Mouse (Mus musculus) forebrain, postnatal 0 days (tissue): ENCODE results near the gene Astn1. TPM values are rescaled to one million over a fixed set of nuclear protein-coding genes. Genes with fewer than 3 reads are reported as not detected.
A peak's percentile ranks its signal among the peaks of the same experiment; 100 is the strongest.

Source experiments
- ATAC-seq: fragments of 200-750 bp; cut with Nextera tagmentation; 2 replicates; pipeline ENCODE4 v1.8.0; 2017; ENCODE audit warnings: mild to moderate bottlenecking, moderate library complexity
- DNase-seq: peaks from one replicate; pipeline ENCODE4 v3.0.0-alpha.2; 2015
- H3K27ac ChIP-seq: fragments of 300-500 bp; sonication (generic); 2 replicates; pipeline ENCODE4 v1.5.1; 2014; ENCODE audit warnings: low read depth, mild to moderate bottlenecking, antibody characterized with exemption, low read length, moderate library complexity, mixed read lengths
- H3K27me3 ChIP-seq: fragments of 300-500 bp; sonication (generic); 2 replicates; pipeline ENCODE4 v1.6.1; 2014; ENCODE audit warnings: mild to moderate bottlenecking, low read length, mixed read lengths; ENCODE audit not compliant: insufficient read depth
- H3K36me3 ChIP-seq: fragments of 300-500 bp; sonication (generic); 2 replicates; pipeline ENCODE4 v1.6.1; 2014; ENCODE audit warnings: mild to moderate bottlenecking, moderate library complexity; ENCODE audit not compliant: insufficient read depth
- H3K4me1 ChIP-seq: fragments of 300-500 bp; sonication (generic); 2 replicates; pipeline ENCODE4 v1.6.1; 2014; ENCODE audit warnings: antibody characterized with exemption; ENCODE audit not compliant: insufficient read depth
- H3K4me2 ChIP-seq: fragments of 300-500 bp; sonication (generic); 2 replicates; pipeline ENCODE4 v1.6.1; 2014; ENCODE audit warnings: low read depth, mild to moderate bottlenecking, moderate library complexity
- H3K4me3 ChIP-seq: fragments of 300-500 bp; sonication (generic); 2 replicates; pipeline ENCODE4 v1.5.1; 2014; ENCODE audit warnings: low read depth, low read length, mixed read lengths
- H3K9ac ChIP-seq: fragments of 300-500 bp; sonication (generic); 2 replicates; pipeline ENCODE4 v1.6.1; 2014; ENCODE audit warnings: mild to moderate bottlenecking
- H3K9me3 ChIP-seq: fragments of 300-500 bp; sonication (generic); 2 replicates; pipeline ENCODE4 v1.6.1; 2016; ENCODE audit warnings: low read length
- CTCF ChIP-seq: sonication (generic); IDR thresholded peaks from 2 replicates; pipeline ENCODE4 v1.5.1; 2016; ENCODE audit warnings: antibody characterized with exemption, control low read depth, low read depth
- WGBS: fragments of 180-500 bp; shearing (Covaris S2); extraction: QIAGEN DNeasy Blood & Tissue Kit; methylation state at CpG from one replicate; pipeline ENCODE4 v1.1.7; 2014; 5-methylcytosine and 5-hydroxymethylcytosine counted together
- polyA plus RNA-seq: library from polyadenylated mRNA; unstranded; fragments of >200 nt; fragmentation: Nextera tagmentation; extraction: Ambion mirVana; gene quantifications from 2 replicates; pipeline ENCODE4 v1.2.1, GENCODE M21; 2015
- total RNA-seq: library from RNA; depleted of rRNA; stranded (reverse); fragments of >200 nt; gene quantifications from 2 replicates; pipeline ENCODE4 v1.2.3, GENCODE M21; 2014

Gene Astn1
- total and polyA plus RNA-seq, 2 experiments from 2014 or later = 29.4 to 122 TPM

DNA sequence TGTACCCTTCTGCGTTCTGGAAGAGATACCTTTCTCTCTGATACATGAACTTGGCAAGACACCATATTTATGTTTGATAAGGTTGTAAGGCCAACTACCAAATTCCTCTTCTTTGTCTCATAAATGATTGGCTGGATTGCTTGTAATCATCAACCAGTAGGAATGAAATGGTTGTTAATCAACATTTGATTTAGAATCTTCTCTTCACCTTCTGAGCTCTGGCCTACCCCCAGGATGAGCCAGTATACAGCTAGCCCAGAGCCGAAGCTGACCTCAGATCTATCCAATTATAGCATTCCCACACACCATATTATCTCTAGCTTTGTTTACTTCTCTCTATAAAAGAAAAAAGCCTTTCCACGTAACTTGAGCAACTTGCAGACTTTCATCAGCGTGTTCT is 270.9 kb downstream of the Astn1 start:
- WGBS = 81% methylated on average over 4 of the region's 4 CpGs
- no peaks in the 10 kb centered on the region for H3K4me1 ChIP-seq
- TF ChIP-seq CTCF = no peak
- DNase-seq = no peak
- H3K9me3 ChIP-seq = no peaks in the 10 kb centered on the region
- no peaks in the 10 kb centered on the region for H3K36me3 ChIP-seq
- no peak overlapping the region for H3K4me3 ChIP-seq
- no peak overlapping the region for H3K9ac ChIP-seq
- H3K4me2 ChIP-seq = no peak overlapping the region
- no peak overlapping the region for H3K27ac ChIP-seq
- ATAC-seq = no peak
- no peaks in the 10 kb centered on the region for H3K27me3 ChIP-seq

DNA sequence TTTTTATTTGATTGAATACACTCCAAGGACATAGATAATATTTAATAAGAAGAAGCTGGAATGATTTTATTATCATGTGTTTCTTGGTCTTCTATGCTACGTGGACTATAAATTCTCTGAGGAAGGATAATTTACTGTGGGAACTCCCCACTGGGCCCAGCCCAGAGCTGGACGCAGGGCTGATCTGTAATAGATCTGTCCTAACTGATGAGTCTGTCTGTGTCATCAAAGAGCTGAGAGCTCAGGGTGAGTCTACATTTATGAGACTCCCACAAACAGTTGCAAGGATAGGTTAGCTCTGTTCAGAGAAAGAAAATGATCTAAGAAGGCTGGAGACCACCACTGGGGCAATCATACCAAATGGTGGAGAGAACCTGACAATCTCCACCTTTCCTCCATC is 271.4 kb downstream of the Astn1 start:
- WGBS = 92% methylated on average over 2 of the region's 2 CpGs
- Histone ChIP-seq H3K9me3 (no peaks in the 10 kb centered on the region), H3K4me2 (no peak overlapping the region), H3K27ac (no peak overlapping the region), H3K36me3 (no peaks in the 10 kb centered on the region), H3K9ac (no peak overlapping the region), H3K4me3 (no peak overlapping the region), H3K27me3 (no peaks in the 10 kb centered on the region), H3K4me1 (no peaks in the 10 kb centered on the region)
- ATAC-seq (no peak), DNase-seq (no peak)
- no peak for TF ChIP-seq CTCF

DNA sequence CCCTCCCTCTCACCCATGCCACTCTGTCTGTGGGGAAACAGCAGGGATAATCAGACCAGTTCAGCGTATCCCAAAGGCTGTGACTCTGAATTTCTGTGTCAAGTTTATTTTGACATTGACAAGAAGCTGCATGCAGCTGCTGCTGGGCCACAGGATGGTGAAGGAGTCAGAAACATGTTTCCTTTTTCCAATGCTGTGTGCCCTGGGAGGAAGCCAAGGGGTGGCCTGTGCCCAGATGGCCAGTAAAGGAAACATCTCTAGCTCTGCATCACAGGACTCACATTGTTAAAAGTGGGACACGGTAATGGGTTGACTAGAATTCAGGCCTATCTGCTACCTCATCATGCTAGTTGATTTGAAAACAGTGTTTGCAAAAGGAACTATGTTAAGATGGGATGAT is 279.2 kb downstream of the Astn1 start:
- H3K4me3 ChIP-seq = no peak overlapping the region
- TF ChIP-seq CTCF = no peak
- H3K9me3 ChIP-seq = no peaks in the 10 kb centered on the region
- no peaks in the 10 kb centered on the region for H3K4me1 ChIP-seq
- peaks cover 12% of the 10 kb centered on the region; the same call in 1 of the 2 replicates for H3K36me3 ChIP-seq
- ATAC-seq = no peak
- DNase-seq = no peak
- H3K27me3 ChIP-seq = no peaks in the 10 kb centered on the region
- H3K27ac ChIP-seq = no peak overlapping the region
- H3K9ac ChIP-seq = no peak overlapping the region
- no peak overlapping the region for H3K4me2 ChIP-seq
- 78% methylated on average over 2 of the region's 2 CpGs for WGBS

DNA sequence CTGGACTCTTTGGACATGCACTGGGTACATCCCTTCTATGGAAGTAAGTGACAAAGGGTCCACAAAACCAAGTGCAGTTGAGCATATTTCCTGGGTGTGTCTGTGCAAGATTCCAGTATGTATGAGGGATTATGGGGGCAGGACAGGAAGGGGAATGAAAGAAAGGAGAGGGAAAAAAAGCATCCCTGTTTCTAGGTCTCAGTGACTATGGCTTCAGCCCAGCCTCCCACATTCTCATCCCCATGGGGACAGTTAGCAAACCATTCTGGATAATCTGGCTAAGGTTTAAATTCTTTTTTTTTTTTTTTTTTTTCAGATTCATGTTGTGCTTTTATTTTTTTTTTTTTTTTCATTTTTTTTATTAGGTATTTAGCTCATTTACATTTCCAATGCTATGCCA is 280.2 kb downstream of the Astn1 start:
- TF ChIP-seq CTCF = no peak
- H3K27ac ChIP-seq = no peak overlapping the region
- DNase-seq (no peak), ATAC-seq (no peak)
- H3K4me2 ChIP-seq = no peak overlapping the region
- H3K4me3 ChIP-seq = no peak overlapping the region
- H3K9me3 ChIP-seq = no peaks in the 10 kb centered on the region
- H3K27me3 ChIP-seq = no peaks in the 10 kb centered on the region
- peaks cover 12% of the 10 kb centered on the region; the same call in 1 of the 2 replicates for H3K36me3 ChIP-seq
- H3K9ac ChIP-seq = no peak overlapping the region
- no peaks in the 10 kb centered on the region for H3K4me1 ChIP-seq

DNA sequence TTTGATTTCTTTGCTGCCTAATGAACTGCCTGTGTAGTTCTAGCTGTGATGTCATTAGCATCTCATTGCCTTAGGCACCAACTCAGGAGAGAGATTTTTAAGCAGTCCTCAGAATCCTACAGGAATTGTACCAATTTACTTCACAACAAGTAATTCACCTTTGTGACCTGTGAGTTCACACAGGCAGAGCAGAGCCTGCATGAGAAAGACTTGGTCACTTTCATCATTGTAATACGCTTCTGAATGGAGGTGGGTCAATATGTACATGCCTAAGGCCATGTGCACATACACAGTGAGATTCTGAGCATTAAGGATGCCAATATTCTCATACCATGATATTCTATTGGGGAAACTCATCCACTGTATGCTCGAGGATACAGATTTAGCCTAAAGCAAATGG is 290.7 kb downstream of the Astn1 start:
- DNase-seq (no peak), ATAC-seq (no peak)
- H3K27me3 ChIP-seq = no peaks in the 10 kb centered on the region
- no peak overlapping the region for H3K4me2 ChIP-seq
- H3K4me3 ChIP-seq = no peak overlapping the region
- no peak for TF ChIP-seq CTCF
- H3K4me1 ChIP-seq = no peaks in the 10 kb centered on the region
- peaks cover 9% of the 10 kb centered on the region for H3K36me3 ChIP-seq
- H3K9ac ChIP-seq = no peak overlapping the region
- H3K9me3 ChIP-seq = no peaks in the 10 kb centered on the region
- 70% methylated on average over 2 of the region's 2 CpGs for WGBS
- H3K27ac ChIP-seq = 0 out of 2 replicates have a peak overlapping the region, but pooled peaks have one; percentile 29

DNA sequence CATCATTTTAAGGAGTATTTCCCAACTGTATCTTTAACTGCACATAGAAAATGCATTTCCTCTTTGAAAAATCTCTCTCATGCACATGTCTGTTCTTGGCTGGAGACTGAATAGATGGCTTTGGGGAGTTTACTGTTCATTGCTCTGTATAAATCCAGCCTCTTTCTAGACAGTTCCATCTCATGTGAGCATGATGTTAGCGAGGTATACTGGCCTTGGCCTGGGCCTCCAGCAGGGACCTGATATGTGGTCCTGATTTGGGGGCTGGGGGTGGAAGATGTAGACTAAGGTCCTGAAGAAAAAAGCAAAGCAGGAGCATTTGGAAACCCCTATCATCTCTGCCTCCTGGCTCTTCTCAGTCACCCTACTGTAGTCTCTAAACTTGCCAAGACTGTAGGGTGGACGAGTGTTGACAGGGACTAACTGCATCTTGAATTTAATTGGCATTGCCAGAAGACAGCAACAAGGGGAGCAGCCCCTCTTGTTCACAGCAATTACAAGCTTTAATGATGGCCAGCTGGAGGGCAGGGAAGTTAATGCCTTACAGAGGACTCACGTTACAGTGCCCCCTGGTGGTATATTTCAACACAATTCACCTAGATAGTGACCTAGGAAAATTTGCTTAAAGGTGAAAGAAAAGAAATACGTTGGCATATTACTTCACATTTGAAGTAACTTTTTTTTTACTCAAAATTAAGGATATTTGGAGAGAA is 291.9 kb downstream of the Astn1 start:
- no peaks in the 10 kb centered on the region for H3K27me3 ChIP-seq
- peak; percentile 69 for TF ChIP-seq CTCF
- no peaks in the 10 kb centered on the region for H3K9me3 ChIP-seq
- ATAC-seq (peak; percentile 74), DNase-seq (peak; percentile 69)
- H3K4me1 ChIP-seq = no peaks in the 10 kb centered on the region
- no peak overlapping the region for H3K4me2 ChIP-seq
- H3K27ac ChIP-seq = no peak overlapping the region
- 26% methylated on average over 4 of the region's 4 CpGs for WGBS
- peaks cover 16% of the 10 kb centered on the region for H3K36me3 ChIP-seq
- H3K9ac ChIP-seq = no peak overlapping the region
- no peak overlapping the region for H3K4me3 ChIP-seq

DNA sequence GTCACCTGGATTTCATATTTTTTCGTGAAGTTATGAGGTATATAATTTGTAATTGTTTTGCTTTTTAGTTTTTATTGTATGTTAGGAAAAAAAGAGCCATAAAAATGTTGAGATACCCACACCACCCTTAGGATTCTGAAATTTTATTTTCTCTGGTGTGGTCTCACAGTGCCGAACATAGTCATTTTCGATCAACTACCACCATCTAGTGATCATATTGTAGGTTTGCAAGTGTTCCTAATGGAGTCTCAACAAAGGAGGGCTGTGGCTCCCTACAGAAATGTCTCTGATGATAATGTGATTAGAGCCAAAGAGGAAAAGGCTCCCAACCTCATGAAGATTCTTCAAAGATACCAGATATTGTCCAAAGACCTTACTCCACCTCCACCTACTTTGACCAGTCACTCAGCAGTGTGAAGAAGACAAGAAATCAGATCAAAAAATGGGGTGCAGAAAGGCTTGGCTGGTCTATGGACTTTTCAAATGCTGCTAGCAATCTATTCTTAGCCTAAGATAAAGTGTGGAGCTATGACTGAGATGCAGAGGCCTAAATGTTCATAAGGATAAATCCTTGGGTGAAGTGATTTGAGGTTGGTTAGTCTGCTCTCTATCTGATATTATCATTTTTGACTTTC is 292.6 kb downstream of the Astn1 start:
- H3K27ac ChIP-seq = peak overlapping the region; percentile 24; the same call in 1 of the 2 replicates

More for the DNA sequence above, 292.6 kb downstream of the Astn1 start:
- no peaks in the 10 kb centered on the region for H3K4me1 ChIP-seq
- no peaks in the 10 kb centered on the region for H3K9me3 ChIP-seq
- H3K27me3 ChIP-seq = no peaks in the 10 kb centered on the region
- peaks cover 16% of the 10 kb centered on the region for H3K36me3 ChIP-seq
- H3K4me2 ChIP-seq = no peak overlapping the region
- peak; percentile 97 for ATAC-seq
- DNase-seq = peak; percentile 80
- no peak overlapping the region for H3K4me3 ChIP-seq
- WGBS = 48% methylated on average over 3 of the region's 3 CpGs
- peak; percentile 81 for TF ChIP-seq CTCF
- 0 out of 2 replicates have a peak overlapping the region, but pooled peaks have one; percentile 43 for H3K9ac ChIP-seq
